Mouse (Mus musculus) CD4-positive naive resting alpha-beta T cell, adult 76 days (primary cell): ENCODE measurements around the gene Fbxw19. TPM values are rescaled to one million over a fixed set of nuclear protein-coding genes. Genes with fewer than 3 reads are reported as not detected.

Source experiments
- total RNA-seq: library from RNA; stranded (reverse); gene quantifications from one replicate; pipeline ENCODE4 v1.2.4, GENCODE M21; 2023

Gene Fbxw19
- not detected for total RNA-seq

GRCm38 (mm10) chr9:109495775-109496174, at the start of gene Fbxw19:
Fbxw19 (minus strand) TSS chr9:109495875.

GRCm38 (mm10) chr9:109449040-109449439, 46.6 kb downstream of the Fbxw19 start, which contains the start of gene Fbxw16:
Fbxw16 (minus strand) TSS chr9:109449140.

Other genes starting within 250 kb of the Fbxw19 start
- gene Fbxw14, start 208.2 kb downstream of the Fbxw19 start, total RNA-seq: not detected
- gene Fbxw28, start 156.2 kb downstream of the Fbxw19 start, total RNA-seq: not detected
- gene Fbxw22, start 91.6 kb downstream of the Fbxw19 start, total RNA-seq: not detected
- not detected for gene Fbxw16, start 46.7 kb downstream of the Fbxw19 start, total RNA-seq
- not detected for gene Fbxw15, start 72.4 kb upstream of the Fbxw19 start, total RNA-seq
- gene Fbxw24, start 130.2 kb upstream of the Fbxw19 start, total RNA-seq: not detected
- gene Fbxw25, start 168.8 kb upstream of the Fbxw19 start, total RNA-seq: not detected
- not detected for gene Fbxw18, start 206.8 kb upstream of the Fbxw19 start, total RNA-seq